Mouse (Mus musculus) forebrain, embryonic 13.5 days (tissue): ENCODE results near the gene Nsun2. TPM values are rescaled to one million over a fixed set of nuclear protein-coding genes. Genes with fewer than 3 reads are reported as not detected.

Experiments
- ATAC-seq: fragments of 200-750 bp; cut with Nextera tagmentation; 2 replicates; pipeline ENCODE4 v1.8.0; 2017
- H3K27ac ChIP-seq: fragments of 300-500 bp; sonication (generic); 2 replicates; pipeline ENCODE4 v1.5.1; 2015; ENCODE audit warnings: inconsistent platforms, mild to moderate bottlenecking, moderate library complexity
- H3K27me3 ChIP-seq: fragments of 300-500 bp; sonication (generic); 2 replicates; pipeline ENCODE4 v1.6.1; 2015; ENCODE audit warnings: mild to moderate bottlenecking, inconsistent platforms
- H3K36me3 ChIP-seq: fragments of 300-500 bp; sonication (generic); 2 replicates; pipeline ENCODE4 v1.6.1; 2015; ENCODE audit warnings: mild to moderate bottlenecking, inconsistent platforms; ENCODE audit not compliant: poor library complexity, severe bottlenecking
- H3K4me1 ChIP-seq: fragments of 300-500 bp; sonication (generic); 2 replicates; pipeline ENCODE4 v1.6.1; 2015; ENCODE audit warnings: inconsistent platforms
- H3K4me2 ChIP-seq: fragments of 300-500 bp; sonication (generic); 2 replicates; pipeline ENCODE4 v1.6.1; 2015; ENCODE audit warnings: inconsistent platforms, mild to moderate bottlenecking, moderate library complexity
- H3K4me3 ChIP-seq: fragments of 300-500 bp; sonication (generic); 2 replicates; pipeline ENCODE4 v1.5.1; 2015; ENCODE audit warnings: mild to moderate bottlenecking, inconsistent platforms
- H3K9ac ChIP-seq: fragments of 300-500 bp; sonication (generic); 2 replicates; pipeline ENCODE4 v1.6.1; 2015; ENCODE audit warnings: mild to moderate bottlenecking, inconsistent platforms
- H3K9me3 ChIP-seq: fragments of 300-500 bp; sonication (generic); replicated peaks from 2 replicates; pipeline ENCODE4 v1.6.1; 2016; ENCODE audit warnings: inconsistent platforms
- WGBS: fragments of 180-500 bp; shearing (Covaris S2); methylation state at CpG from one replicate; pipeline ENCODE4 v1.1.7; 2015; 5-methylcytosine and 5-hydroxymethylcytosine counted together
- polyA plus RNA-seq: library from polyadenylated mRNA; unstranded; fragments of >200 nt; fragmentation: Nextera tagmentation; extraction: Ambion mirVana; gene quantifications from 2 replicates; pipeline ENCODE4 v1.2.1, GENCODE M21; 2015

Nsun2 gene
- polyA plus RNA-seq, 1 experiment from 2014 or later, result 85.5 TPM

DNA sequence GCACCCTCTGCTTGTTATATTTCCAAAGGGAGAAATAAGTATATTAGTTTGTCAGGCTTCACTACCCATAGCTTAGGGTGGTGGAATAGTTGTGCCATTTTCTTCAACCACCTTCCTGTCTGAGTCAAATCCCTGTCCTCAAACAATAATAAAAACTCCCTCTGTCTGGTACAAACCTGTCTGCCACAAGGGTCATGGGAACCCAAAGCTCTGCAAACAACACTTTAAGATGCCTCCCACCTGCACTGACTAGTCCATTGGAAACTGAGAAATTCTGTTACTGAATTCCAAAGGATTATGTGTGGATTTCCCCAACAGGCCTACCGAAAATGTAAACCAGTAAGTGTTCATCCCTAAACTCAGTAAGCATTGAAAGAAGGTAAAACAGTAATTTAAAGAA is 71.1 kb downstream of the Nsun2 start:
- WGBS, result 90% methylated on average over 1 of the region's 1 CpGs
- no peak for ATAC-seq
- H3K9ac ChIP-seq, result no peak overlapping the region

DNA sequence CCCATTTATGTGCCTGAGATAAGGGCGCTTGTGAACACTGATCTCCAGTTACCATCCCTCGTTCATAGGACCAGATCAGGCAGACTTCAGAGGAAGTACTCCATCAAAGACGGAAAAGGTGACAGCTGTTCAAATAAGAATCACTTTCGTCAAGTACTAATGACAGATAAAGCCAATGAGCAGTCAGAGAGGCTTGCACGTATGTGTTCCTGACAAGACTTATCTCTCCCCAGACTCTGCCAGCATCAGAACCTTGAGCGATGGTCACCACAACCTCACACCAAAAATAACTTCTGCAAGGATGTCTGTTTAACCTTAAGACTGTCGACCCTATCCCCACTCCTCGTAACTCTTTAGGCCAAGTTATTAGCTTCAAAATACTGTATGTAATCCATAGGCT is 75.2 kb downstream of the Nsun2 start:
- no peaks in the 10 kb centered on the region for H3K9me3 ChIP-seq
- ATAC-seq, result no peak
- H3K4me3 ChIP-seq, result no peak overlapping the region
- no peak overlapping the region for H3K4me2 ChIP-seq
- H3K36me3 ChIP-seq, result peaks cover 3% of the 10 kb centered on the region; the same call in 1 of the 2 replicates
- WGBS, result 90% methylated on average over 8 of the region's 8 CpGs
- H3K4me1 ChIP-seq, result peaks cover 24% of the 10 kb centered on the region
- H3K27ac ChIP-seq, result no peak overlapping the region
- no peaks in the 10 kb centered on the region for H3K27me3 ChIP-seq
- H3K9ac ChIP-seq, result no peak overlapping the region

More for the DNA sequence above, 71.1 kb downstream of the Nsun2 start:
- Histone ChIP-seq H3K27me3 (no peaks in the 10 kb centered on the region), H3K27ac (no peak overlapping the region), H3K4me2 (no peak overlapping the region), H3K4me3 (no peak overlapping the region), H3K9me3 (no peaks in the 10 kb centered on the region), H3K36me3 (no peaks in the 10 kb centered on the region), H3K4me1 (peaks cover under 1% of the 10 kb centered on the region; the same call in 1 of the 2 replicates)

DNA sequence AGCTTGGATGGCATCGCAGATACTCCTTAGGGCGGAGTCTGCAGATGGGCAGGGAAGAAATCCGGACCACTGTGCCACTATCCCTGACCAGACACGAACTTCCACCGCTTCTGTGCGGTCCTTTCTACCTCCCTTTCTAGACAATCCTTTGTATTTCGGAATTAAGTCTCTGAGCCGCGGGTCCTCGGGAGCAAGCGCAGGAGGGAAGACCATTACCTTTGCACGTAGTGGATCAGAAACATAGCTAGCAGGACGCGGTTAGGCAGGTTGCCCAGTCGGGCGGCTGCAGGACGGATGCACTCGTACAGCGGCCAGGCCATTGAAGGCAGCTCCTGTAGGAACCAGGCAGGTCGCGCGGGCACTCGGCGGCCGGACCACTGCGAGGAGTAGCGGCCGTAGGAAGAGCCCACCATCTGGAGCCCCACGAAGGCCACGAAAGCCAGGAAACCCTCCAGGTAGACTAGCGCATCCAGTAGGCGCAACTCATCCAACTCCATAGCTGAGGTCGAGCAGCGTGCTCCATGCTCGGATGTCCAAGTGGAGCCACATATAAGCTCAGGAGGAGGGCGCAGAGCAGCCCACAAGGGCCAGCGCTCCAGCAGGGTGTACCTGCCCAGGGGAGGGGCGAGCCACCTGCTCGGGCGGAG is 77.3 kb downstream of the Nsun2 start:
- H3K4me2 ChIP-seq, result peak overlapping the region; percentile 88
- under 1% methylated on average over 40 of the region's 40 CpGs for WGBS
- ATAC-seq, result no peak; the same call in 1 of the 2 replicates
- H3K4me1 ChIP-seq, result peaks cover 24% of the 10 kb centered on the region
- peak overlapping the region; percentile 69 for H3K9ac ChIP-seq
- H3K36me3 ChIP-seq, result peaks cover 19% of the 10 kb centered on the region
- H3K27me3 ChIP-seq, result no peaks in the 10 kb centered on the region
- no peak overlapping the region for H3K27ac ChIP-seq
- no peaks in the 10 kb centered on the region for H3K9me3 ChIP-seq
- H3K4me3 ChIP-seq, result peak overlapping the region; percentile 97

DNA sequence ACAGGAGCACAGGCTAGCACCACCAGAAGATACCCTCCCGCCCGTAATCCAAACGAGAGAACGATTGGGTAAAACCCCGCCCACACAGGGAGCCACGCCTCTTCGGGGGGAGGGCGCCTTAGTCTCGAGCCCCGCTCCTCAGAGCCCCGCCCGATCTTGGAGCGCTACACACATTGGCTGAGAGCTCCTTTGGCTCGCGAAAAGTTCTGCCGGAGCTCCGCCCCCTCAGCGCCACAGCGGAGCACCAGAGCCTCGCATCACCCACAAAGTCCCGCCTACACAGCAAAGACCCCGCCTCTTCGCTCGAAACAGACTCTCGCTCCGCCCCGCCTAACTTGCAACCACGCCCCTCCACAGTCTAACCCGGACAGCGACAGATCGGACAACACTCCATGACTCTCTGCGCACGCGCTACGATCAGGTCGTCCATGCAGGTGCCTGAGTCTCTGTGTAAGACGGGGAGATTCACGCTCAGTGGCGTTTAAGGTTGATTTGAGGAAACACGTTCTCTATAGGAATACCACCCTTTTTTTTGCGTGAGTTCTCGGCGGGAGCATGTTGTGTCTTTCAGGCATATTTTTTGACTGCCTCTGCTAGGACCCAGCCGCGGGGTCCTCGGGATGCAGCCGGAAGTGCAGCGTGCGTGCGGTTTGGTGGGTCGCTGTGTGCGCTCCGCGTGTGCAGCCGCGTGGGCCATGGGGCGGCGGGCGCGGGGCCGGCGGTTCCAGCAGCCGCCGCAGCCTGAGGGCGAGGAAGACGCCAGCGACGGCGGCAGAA is 78.0 kb downstream of the Nsun2 start, which contains the start of gene Srd5a1:
Gene Srd5a1 (minus strand): TSS at position 45 of the 777 bp plus-strand sequence.
- under 1% methylated on average over 69 of the region's 69 CpGs for WGBS
- Histone ChIP-seq H3K9ac (peak within 1 kb of the TSS; percentile 83), H3K4me1 (peaks cover 24% of the 10 kb centered on the region), H3K4me3 (peak within 1 kb of the TSS; percentile 97), H3K36me3 (peaks cover 26% of the 10 kb centered on the region), H3K27ac (peak within 1 kb of the TSS; percentile 44), H3K9me3 (no peaks in the 10 kb centered on the region), H3K27me3 (no peaks in the 10 kb centered on the region), H3K4me2 (peak within 1 kb of the TSS; percentile 88)
- ATAC-seq, result peak; percentile 98

DNA sequence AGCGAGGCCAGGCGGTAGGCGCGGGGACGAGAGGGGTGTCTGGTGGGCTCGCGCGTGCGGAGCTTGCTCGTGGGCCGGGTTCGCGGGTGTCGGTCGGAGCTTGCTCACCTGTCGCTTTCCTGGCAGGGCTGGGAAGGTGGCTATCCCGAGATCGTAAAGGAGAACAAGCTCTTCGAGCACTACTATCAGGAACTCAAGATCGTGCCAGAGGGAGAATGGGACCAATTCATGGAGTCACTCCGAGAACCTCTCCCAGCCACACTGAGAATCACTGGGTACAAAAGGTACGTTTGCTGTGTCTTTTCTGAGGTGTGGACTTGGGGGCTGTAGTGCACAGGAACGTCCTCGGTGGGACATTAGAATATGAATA is 78.6 kb downstream of the Nsun2 start:
- no peak for ATAC-seq
- Histone ChIP-seq H3K4me1 (peaks cover 24% of the 10 kb centered on the region), H3K9me3 (no peaks in the 10 kb centered on the region), H3K9ac (peak overlapping the region; percentile 83), H3K36me3 (peaks cover 32% of the 10 kb centered on the region), H3K27ac (peak overlapping the region; percentile 44; the same call in 1 of the 2 replicates), H3K27me3 (no peaks in the 10 kb centered on the region), H3K4me3 (peak overlapping the region; percentile 97), H3K4me2 (peak overlapping the region; percentile 88)
- WGBS, result 0% methylated on average over 24 of the region's 24 CpGs

DNA sequence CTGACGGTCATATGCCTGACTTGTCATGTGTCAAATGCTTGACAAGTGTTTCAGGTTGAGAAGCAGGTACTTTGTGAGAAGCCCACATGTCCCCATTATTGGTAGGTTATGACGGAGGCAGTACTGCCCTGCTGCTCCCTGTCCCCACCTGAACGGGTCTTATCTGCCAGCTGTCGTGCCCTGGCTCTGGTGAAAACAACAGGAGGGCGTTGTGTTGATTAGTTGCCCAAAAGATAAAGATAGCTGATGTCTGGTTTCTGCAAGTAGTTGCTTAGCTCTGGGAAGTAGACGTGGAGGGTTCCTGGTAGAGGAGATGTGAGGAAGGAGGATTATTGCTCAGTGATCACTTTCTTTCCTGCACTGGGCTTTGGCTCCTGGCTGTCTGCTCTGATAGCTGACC is 83.2 kb downstream of the Nsun2 start:
- Histone ChIP-seq H3K9me3 (no peaks in the 10 kb centered on the region), H3K4me2 (no peak overlapping the region), H3K27me3 (no peaks in the 10 kb centered on the region), H3K9ac (no peak overlapping the region), H3K4me1 (peaks cover 11% of the 10 kb centered on the region), H3K4me3 (no peak overlapping the region), H3K27ac (no peak overlapping the region), H3K36me3 (peaks cover 71% of the 10 kb centered on the region)
- no peak for ATAC-seq
- WGBS, result 92% methylated on average over 6 of the region's 6 CpGs

DNA sequence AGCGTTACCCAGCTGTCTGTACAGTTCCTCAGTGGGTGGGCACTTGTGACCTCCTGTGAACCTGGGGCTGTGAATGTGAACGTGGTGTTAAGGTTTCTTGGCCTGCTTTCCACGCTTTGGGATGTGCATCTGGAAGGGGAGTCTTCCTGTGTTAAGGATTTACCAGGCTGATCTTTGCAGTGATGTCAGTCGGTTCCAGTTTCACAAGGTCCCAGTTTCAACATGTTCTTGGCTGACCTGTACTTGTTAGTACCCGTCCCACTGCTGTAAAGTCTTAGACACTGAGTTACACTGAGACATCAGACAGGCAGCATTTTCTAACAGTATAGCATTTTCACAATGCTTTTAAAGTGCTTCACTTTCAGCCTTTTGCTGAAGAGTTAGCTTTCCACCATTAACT is 90.3 kb downstream of the Nsun2 start:
- no peak for ATAC-seq
- Histone ChIP-seq H3K27me3 (no peaks in the 10 kb centered on the region), H3K4me3 (no peak overlapping the region), H3K9me3 (no peaks in the 10 kb centered on the region), H3K36me3 (peaks cover 90% of the 10 kb centered on the region), H3K4me1 (no peaks in the 10 kb centered on the region), H3K27ac (no peak overlapping the region), H3K4me2 (no peak overlapping the region), H3K9ac (no peak overlapping the region)
- WGBS, result 77% methylated on average over 5 of the region's 5 CpGs

DNA sequence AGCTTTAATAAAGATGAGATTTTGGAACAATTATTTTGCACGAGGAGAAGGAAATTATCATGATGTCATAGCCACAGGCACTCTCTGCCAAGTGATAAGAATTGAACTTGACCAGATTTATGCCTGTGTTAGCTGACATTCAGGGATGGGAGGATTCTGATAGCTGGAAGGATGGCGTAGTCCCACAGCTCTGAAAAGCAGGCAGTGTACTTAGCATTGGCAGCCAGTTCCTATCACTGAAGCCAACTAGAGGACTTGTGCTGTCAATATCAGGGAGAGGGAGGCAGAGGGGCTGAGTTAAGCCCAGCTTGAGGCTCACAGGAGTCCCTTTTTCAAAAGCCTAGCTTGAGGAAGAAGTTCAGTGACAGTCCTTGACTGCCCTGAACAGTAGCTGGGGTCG is 91.0 kb downstream of the Nsun2 start:
- Histone ChIP-seq H3K27me3 (no peaks in the 10 kb centered on the region), H3K9ac (no peak overlapping the region), H3K27ac (no peak overlapping the region), H3K4me2 (no peak overlapping the region), H3K4me3 (no peak overlapping the region), H3K9me3 (no peaks in the 10 kb centered on the region), H3K36me3 (peaks cover 90% of the 10 kb centered on the region), H3K4me1 (no peaks in the 10 kb centered on the region)
- no peak for ATAC-seq
- 90% methylated on average over 3 of the region's 3 CpGs for WGBS

DNA sequence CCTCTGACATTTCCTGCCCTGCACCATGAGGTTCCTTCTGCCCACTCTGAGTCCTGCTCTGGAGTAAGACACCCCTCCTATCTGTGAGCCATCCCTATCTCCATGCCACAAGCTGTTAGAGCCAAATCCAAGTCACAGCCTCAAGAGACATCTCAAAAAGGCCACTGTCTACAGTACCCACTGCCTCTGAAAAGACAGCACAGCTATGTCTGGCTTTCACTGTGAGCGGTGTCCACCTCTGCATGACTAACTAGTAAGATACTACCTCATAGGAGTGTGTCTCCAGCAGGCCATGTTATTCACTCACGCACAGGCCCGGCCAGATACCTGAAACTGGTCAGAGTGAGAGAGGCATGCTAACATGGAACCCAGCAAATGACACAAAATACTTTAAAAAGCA is 94.4 kb downstream of the Nsun2 start:
- Histone ChIP-seq H3K4me1 (no peaks in the 10 kb centered on the region), H3K27me3 (no peaks in the 10 kb centered on the region), H3K36me3 (peaks cover 98% of the 10 kb centered on the region), H3K27ac (no peak overlapping the region), H3K9me3 (no peaks in the 10 kb centered on the region), H3K4me3 (no peak overlapping the region), H3K9ac (no peak overlapping the region), H3K4me2 (no peak overlapping the region)
- no peak for ATAC-seq
- WGBS, result 96% methylated on average over 3 of the region's 3 CpGs

DNA sequence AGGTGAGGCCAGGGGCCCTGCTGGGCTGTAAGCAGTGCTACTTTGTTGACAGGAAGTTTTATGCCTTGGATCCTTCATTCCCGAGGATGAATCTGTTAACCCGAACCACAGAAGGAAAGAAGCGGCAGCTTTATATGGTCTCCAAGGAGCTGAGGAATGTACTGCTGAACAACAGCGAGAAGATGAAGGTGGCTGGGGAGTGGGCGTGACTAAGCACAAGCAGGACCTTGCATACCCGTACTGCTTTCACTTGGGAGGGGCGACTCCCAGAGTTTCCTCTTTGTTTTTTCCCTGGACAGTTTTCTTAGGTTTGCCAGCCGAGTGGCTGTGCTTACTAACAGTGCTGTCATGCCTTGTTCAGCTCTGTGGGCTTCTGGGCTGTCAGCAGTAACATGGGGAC is 97.0 kb downstream of the Nsun2 start:
- WGBS, result 83% methylated on average over 8 of the region's 8 CpGs
- peaks cover 98% of the 10 kb centered on the region for H3K36me3 ChIP-seq

DNA sequence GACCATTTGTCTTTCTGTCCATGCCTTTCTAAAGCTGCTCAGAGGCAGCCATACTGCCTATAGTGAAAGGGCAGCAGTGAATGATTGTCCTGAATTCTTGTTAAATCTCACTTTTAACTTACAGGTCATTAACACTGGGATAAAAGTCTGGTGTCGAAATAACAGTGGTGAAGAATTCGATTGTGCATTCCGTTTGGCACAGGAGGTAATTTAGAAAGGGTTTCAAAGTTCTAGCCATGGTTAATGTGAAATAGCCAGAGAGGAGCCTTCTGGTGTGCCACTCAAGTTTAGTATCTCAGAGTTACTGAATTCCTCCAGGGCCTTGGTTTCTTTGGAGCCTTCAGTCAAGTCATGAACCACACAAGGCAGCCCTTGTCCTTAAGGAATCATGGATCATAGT is 97.6 kb downstream of the Nsun2 start:
- no peak for ATAC-seq
- Histone ChIP-seq H3K9ac (no peak overlapping the region), H3K27ac (no peak overlapping the region), H3K36me3 (peaks cover 98% of the 10 kb centered on the region), H3K4me1 (no peaks in the 10 kb centered on the region), H3K9me3 (no peaks in the 10 kb centered on the region), H3K27me3 (no peaks in the 10 kb centered on the region), H3K4me2 (no peak overlapping the region), H3K4me3 (no peak overlapping the region)
- WGBS, result 87% methylated on average over 3 of the region's 3 CpGs

More for the DNA sequence above, 97.0 kb downstream of the Nsun2 start:
- Histone ChIP-seq H3K9me3 (no peaks in the 10 kb centered on the region), H3K4me3 (no peak overlapping the region), H3K4me1 (no peaks in the 10 kb centered on the region), H3K27me3 (no peaks in the 10 kb centered on the region), H3K27ac (no peak overlapping the region), H3K4me2 (no peak overlapping the region), H3K9ac (no peak overlapping the region)
- no peak for ATAC-seq

DNA sequence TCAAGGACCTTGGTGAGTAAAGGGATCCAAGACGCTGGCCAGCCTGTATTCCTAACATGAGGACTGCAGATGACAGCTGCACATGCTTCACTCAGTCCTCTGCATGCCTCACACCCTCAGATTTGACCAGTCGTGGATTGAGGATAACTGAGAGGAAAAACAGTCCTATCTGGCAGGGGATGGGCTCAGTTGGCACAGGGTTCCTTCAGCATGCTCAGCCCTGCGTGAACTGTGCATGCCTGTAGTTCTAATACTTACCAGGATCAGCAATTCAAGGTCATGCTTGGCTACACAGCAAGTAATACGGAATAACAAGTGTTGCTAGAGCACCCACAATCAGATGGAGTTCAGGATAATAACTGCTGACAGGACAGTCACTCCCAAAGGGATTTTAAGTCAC is 98.1 kb downstream of the Nsun2 start:
- Histone ChIP-seq H3K4me2 (no peak overlapping the region), H3K9ac (no peak overlapping the region), H3K27ac (no peak overlapping the region), H3K9me3 (no peaks in the 10 kb centered on the region), H3K36me3 (peaks cover 99% of the 10 kb centered on the region), H3K4me1 (no peaks in the 10 kb centered on the region), H3K4me3 (no peak overlapping the region), H3K27me3 (no peaks in the 10 kb centered on the region)
- 94% methylated on average over 4 of the region's 4 CpGs for WGBS
- ATAC-seq, result no peak
